Mouse (Mus musculus) cerebellum, adult 8-10 months (tissue): Measurements from ENCODE around the gene Cenpt.

Experiments
- DNase-seq: peaks from one replicate; pipeline ENCODE4 v3.0.0; 2022

The Cenpt gene

DNA sequence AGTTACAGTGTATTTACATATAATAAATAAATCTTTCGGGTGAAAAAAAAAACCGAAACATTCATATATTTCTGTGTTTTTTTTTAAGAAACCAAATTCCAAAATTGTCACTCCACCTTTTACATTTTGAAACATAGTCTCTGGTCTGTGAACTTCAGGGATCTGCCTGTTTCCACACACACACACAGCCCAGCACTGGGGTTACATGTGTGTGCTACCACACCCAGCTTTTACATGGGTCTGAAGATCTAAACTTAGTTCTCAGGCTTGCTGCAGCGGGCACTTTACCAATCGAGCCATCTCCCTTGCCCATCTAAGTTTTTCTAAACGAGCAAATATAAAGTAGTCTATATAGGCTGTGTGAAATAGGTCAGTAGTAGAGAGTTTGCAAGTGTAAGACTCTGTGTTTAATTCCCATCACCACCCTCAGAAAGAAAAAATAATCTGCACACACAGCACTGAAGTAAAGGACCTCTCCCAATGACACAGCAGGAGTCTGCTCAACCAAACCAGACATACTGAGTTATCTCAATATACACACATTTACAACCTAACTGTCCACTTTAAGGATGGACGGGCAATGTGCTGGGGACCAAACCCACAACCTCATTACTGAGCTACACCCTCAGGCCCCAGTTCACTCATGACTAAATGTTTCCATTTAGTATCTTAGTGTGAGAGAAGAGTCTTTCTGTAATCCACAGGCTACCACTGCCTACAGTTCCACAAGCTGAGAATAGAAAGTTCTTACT, 51.7 kb downstream of the Cenpt start:
- no peak for DNase-seq

DNA sequence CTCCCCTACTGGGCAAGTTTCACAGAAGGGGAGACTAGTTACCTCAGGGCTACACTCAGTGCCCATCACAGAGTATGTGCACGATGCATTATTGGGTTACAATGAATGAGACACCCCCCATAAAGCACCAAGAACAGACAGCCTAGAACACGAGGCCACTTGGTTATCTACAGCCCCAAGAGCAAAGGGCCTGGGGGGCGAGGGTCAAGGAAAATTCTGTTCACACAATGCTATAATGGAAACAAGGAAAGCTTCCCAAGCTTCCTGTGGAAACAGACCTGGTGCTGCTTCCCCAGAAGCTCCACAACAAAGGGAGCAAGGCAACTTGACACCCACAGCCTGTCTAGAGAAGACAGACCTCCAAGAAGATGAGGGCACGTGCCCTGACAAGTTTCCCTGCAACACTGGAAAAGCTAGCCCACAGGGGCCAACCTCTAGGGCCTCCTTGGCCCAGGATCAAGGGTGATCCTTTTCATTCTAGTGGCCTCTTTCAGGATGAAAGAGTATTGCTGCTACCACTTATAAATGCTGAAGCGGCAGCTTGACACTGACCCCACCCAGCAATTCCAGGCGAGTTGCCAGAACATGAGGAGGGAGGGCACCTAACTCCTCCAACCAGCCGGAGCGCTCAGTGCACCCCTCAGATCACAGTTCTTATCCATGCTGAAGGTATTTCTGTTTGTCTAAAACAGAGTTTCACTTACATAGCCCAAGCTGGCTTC, 53.8 kb downstream of the Cenpt start:
- peak; percentile 43 for DNase-seq

DNA sequence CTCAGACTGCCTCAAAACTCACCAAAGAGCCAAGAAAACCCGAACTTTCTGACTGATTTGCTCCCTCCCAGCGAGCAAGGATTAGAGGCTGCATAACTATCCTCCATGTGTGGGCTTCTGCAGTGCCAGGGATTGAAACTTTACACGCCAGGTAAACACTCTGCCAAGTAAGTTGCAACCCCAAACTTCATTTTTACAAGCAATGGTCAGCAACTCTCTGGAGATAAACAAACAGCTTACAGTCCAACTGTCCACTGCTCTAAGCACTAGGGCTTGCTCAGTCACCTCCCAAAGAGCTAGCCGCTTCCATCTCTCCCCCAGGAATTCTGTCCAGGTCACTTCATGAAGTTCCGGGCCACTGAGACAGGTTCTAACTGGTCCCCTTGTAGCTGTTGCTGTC, 54.7 kb downstream of the Cenpt start:
- DNase-seq, result no peak

DNA sequence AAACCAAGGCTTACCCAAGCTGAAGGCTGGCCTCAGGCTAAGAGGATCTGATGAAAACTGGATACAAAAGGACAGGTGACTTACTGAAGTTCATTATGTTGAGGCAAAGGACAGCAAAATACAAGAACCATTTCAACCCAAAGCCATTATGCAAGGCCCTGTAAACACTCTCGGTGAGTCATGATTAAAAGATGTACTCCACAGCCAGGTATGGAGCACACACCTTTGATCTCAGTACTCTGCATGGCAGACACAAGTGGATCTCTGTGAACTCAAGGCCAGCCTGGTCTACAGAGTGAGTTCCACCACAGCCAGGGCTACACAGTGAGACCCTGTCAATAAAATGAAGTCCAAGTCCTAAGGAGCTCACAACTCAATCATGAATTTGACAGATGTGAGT, 57.3 kb downstream of the Cenpt start:
- DNase-seq, result no peak
